Mouse (Mus musculus): ENCODE measurements around the gene Usp49.
"Not testable (repeated sequence)": the region's sequence is repeated elsewhere in the genome, so short reads cannot be mapped to it uniquely, and the experiment has no call there.

Gene Usp49

DNA sequence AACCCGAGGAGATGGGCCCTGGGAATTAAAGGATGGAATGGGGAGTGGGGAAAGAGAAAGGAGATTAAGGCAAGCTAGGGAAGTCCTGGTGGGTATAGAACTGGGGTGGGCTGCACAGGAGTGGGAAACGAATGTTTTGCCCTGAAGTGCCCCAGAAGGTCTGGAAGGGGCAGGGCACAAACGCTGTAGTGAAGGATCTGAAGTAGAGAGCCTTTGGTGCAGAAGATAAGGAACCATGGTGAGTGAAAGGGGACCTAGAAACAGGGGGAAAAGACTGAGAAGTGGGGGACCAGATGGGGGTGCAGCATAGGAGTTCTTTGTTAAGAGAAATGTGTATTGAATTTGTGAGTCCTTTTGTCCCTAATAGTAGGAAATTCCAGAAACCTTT, at the start of gene Usp49:
TSS of gene Usp49 (plus strand) at position 13 of the 388 bp plus-strand sequence.
- no peak for DNase-seq (ENCODE audit: low read depth, low spot score)

- no peak for DNase-seq (ENCODE audit: low read depth, low spot score)
These were observed 49.5 kb upstream of the Usp49 start for GRCm38 (mm10) chr17:47580962-47581361.

- DNase-seq (ENCODE audit: low read depth, low spot score), result no peak
These were observed 42.0 kb upstream of the Usp49 start for GRCm38 (mm10) chr17:47588517-47588916.

DNA sequence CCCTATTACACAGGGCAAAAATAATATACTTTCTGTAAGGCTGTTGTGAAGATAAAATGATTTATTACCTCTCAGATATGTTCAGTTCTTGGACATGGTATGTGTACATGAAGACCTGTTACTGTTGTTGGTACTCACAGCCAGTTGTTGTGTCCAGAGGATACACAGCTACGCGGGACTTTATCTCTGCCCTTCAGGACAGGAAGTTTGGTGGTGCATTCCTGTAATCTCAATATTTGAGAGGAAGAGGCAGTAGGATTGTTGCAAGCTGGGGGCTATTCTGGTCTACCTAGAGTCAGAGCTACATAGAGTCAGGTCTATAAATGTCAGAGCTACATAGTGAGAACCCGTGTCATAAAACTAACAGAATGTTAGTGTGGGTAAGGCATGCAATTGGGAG, 39.4 kb upstream of the Usp49 start:
- no peak for DNase-seq (ENCODE audit: low read depth, low spot score)

GRCm38 (mm10) chr17:47593215-47593853, 37.2 kb upstream of the Usp49 start:
- DNase-seq (ENCODE audit: low read depth, low spot score), result peak; percentile 96

DNA sequence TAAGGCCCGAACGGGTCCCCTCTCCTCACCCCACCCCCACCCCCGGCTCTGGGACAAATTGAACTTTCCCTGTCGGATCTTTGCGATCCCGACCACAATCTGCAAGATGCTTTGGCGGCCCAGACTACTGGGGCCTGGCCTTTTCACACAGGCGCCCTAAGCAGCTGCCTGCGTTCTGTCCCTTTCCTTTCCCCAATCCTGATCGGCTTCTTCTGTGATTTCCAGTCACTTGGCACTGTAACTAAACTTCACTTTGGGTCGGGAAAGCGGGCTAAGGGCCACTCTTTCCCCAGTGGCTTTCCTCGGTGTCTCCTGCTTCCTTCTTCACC, 36.7 kb upstream of the Usp49 start:
- DNase-seq (ENCODE audit: low read depth, low spot score), result peak; percentile 63

DNA sequence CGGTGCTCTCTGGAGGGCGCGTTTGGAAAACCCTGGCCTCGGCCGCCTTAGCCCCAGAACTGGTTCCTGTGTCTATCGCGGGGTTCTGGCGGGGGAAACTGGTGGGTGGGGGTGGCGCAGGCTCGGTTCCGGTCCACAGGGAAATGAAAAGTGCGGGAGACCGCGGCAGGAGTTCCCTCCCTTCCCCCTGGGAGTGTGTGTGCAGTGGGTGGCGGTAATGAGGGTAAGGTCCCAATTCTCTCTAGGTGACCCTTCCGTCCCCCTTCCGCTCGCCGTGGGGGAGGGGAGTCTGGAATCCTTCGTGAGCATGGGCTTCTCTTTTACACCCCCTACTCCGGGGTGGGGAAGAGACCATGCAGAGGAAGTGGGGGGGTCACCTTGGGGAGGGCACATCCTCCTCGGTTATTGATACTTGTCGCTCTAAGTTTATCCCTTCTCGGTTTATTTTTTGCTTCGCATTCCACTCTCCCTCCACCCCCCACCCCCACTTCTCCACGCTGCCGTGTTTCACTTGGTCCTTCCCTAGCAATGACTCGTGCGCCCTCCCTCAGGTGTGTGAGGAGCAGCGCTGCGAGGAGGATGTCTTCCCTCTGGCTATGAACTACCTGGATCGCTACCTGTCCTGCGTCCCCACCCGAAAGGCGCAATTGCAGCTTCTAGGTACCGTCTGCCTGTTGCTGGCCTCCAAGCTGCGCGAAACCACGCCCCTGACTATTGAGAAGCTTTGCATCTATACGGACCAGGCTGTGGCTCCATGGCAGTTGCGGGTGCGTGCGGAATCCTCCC, 36.1 kb upstream of the Usp49 start:
- DNase-seq (ENCODE audit: low read depth, low spot score), result peak; percentile 52

DNA sequence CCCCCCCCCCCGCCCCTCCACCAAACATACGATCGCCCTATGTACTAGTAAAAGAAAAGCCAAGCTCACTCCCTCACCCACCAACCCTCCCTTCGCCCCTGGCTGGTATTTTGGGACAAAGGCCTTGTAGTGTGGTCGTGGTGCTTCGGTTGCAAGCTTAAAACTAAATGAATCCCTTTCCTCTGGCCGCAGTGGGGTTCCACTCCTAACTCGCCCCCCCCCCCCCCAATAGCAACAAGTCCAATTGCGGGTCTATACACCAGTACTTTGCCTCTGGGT, 35.6 kb upstream of the Usp49 start:
- no peak for DNase-seq (ENCODE audit: low read depth, low spot score)

DNA sequence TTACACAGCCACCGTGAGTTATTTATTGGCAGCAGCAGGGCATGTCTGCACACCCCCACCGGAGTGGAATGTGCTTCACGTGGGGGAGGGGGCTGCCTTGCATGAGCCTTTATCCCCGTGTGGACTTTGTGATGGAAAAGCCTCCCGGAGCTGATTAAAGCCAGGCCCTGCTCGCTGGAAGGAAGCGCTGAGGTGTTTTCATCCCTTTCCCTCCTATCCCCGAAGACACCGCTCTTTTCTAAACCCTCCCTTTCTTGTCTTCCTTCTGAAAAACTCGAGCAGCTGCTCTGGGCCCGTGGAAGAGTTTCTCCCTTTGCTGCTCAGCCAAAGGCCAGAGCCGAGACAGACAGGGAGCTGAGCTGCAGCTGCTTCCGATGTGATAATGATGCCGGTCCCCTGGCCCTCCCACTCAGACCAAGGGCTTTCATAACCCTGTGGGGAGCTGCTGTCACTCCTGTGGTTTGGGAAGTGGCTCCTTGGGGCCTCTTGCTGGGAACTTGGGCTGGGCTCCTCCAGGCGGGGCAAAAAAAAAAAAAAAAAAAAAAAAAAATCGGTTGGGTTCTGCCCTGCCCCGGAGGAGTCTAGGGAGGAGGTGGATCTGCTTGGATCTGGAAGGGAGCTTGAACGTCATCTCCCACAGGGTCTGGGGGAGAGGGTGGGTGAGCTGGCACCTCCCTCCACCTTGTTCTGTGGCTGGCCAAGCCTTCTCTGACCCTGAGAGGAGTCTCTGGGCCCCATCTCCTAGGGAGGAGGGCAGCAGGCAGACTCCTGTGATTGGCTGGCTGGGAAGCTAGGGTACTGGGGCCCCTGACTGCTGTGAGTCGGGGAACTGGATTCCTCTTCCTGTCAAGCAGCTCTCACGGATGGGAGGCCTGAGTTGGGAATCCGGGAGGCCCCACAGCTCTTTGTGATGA, 35.0 kb upstream of the Usp49 start:
- peak; percentile 93 for DNase-seq (ENCODE audit: low read depth, low spot score)

- no peak for DNase-seq (ENCODE audit: low read depth, low spot score)
These were observed 34.2 kb upstream of the Usp49 start for GRCm38 (mm10) chr17:47596162-47596838.

GRCm38 (mm10) chr17:47596839-47597164, 33.7 kb upstream of the Usp49 start:
- no peak for DNase-seq (ENCODE audit: low read depth, low spot score)

DNA sequence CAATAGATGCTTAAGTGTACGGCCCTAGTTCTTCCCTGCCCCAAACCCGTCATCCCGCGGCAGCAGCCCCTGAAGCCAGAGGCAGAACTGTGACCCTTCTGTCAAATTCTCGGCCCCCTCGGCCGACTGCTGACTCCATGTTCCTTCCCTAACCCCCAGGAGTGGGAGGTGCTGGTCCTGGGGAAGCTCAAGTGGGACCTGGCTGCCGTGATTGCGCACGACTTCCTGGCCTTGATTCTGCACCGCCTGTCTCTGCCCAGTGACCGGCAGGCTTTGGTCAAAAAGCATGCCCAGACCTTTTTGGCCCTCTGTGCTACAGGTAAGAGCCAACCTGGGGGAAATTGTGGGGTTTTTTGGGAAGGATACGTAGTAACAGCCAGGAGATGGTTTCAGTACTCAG, 33.2 kb upstream of the Usp49 start:
- DNase-seq (ENCODE audit: low read depth, low spot score), result no peak

DNA sequence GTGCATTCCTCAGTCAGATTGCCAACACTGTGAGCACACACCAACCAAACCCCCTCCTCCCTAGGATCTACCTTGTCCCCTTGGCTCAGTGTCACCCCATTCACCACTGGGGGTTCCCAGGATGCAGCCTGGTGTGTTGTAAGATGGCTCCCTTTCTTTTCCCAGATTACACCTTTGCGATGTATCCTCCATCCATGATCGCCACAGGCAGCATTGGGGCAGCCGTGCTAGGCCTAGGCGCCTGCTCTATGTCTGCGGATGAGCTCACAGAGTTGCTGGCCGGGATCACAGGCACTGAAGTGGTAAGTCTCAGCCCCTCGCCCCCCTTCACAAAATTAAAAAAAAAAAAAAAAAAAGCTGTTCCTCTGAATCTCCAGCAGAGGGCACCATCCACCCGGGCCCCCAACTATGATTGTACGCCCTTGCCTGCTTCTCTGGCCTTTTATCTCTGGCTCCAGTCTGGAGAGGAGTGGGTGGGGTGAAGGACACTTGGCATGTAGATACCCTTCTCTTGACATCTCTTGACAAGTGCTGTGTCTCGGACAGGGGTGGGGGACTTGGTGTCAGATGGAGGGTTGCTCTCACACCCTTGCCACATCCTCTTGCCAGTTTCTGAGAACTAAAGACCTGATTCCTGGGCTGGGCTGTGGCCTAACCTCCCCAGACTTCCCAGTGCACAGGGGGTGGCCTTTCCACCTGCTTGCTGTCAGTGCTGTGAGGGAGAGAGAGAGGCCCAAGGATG, 32.5 kb upstream of the Usp49 start:
- peak; percentile 62 for DNase-seq (ENCODE audit: low read depth, low spot score)

- DNase-seq (ENCODE audit: low read depth, low spot score), result not testable (repeated sequence)
These were observed 31.7 kb upstream of the Usp49 start for GRCm38 (mm10) chr17:47598580-47599304.

DNA sequence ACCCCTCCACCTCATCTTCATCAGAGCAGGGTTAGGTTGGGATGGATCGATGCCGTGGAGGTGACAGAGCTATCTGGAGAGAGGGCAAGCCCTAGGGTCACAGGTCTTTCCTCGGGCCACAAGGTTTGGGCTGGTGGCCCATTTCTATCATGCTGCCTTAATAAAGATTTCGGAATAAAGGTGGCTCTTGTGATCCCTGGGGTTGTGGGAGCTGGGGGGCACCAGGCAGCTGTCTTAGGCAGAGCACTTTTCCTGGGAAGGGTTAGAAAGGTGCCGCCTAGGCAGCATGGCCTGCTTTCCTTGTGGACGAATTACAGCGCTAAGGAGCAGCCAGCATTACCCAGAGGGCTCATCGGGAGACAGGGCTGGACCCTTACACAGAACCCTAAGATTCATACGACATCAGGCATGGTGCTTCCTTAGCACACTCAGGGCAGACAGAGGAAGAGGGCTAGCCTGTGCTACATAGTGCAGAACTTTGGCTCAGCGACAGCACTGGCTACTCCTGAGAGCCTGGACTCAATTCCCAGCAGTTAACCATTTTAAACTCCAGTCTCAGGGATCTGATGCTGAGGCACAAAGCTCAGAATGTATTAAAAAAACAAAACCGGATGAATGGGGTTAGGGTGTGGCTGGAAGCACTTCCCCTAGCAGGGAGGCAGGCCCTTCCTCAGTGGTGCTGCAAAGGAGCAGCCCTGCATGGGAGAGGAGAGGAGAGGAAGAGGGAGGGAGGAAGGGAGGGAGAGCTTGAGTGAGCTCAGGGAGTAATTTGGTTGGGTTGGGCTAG, 30.8 kb upstream of the Usp49 start:
- peak; percentile 26 for DNase-seq (ENCODE audit: low read depth, low spot score)

DNA sequence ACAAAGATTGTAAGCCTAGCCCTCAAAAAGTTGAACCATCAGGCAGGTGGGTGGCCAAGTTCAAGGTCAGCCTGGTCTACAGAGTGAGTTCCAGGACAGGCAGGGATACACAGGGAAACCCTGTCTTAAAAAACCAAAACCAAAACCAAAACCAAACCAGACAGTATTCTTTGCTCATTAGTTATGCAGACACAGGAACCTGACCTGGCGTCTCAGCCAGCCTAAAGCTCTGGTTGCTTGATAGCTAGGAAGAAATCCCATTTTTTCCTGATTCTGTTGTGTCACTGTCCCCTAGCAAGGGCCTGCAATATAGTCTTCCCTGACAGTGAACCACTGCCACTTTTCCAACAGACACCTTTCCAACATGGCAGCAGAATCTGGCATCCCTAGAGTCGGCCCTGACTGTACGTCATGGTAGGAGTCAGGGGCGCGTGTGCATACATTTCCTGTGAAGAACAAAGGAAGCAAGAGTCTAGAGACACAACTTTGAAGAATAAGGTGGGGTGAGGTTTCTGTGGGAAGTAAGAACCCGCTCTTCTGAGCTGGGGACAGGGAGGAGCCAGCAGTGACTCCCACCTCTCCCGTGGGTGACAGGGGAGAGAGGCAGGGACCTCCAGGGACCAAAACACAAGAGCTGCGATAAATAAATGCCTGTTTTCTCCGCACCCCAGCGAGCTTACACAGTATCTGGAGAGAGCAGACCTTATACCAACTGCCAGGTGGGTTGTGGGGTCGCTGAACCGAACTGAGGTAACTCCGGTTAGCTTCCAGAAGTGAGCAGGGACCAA, 29.7 kb upstream of the Usp49 start:
- no peak for DNase-seq (ENCODE audit: low read depth, low spot score)

DNA sequence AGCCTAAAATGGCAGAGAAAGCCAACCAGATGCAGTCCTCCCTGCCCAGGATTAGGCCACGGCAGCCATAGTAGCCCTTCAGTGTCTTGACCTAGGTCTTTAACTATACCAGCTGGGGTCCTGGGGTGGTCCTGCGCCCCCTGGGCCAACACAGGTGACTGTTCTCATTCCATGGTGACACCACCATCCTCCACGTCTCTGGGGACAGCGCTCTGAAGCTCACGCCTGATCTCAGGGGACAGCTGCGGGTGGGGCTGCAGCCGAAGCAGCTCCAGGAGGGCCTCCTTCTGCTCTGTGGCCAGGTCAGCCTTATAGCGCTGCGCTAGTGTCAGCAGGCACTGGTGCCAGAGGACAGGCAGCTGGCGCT, 29.1 kb upstream of the Usp49 start:
- DNase-seq (ENCODE audit: low read depth, low spot score), result no peak

DNA sequence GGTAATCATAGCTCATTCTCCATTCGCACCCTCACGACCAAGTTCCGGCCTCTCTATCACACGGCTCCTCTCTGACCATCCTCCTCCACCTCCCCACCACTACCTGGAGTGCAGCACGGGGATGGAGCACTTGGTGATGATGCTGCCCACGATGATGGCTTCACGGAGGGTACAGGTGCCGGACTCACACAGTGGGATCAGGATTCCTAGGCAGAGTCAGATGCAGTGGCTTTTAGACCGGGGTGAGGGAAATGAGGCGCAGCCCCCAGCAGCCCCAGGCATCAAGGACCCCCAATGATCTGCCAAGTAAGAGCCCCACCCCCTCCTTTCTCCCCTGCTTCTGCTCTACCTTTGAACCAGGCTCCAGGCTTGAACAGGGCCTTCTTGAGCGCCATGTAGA, 28.2 kb upstream of the Usp49 start:
- DNase-seq (ENCODE audit: low read depth, low spot score), result no peak

- peak; percentile 61 for DNase-seq (ENCODE audit: low read depth, low spot score)
These were observed 24.3 kb upstream of the Usp49 start for GRCm38 (mm10) chr17:47606220-47606619.

Data from 3T3-L1 (cell line).